Mouse (Mus musculus) central nervous system, embryonic 18 days (tissue): ENCODE results near the gene Cc2d1b. TPM values are rescaled to one million over a fixed set of nuclear protein-coding genes. Genes with fewer than 3 reads are reported as not detected.

ENCODE experiments used
- polyA plus RNA-seq: library from polyadenylated mRNA; depleted of rRNA; stranded (reverse); fragments of >200 nt; gene quantifications from 2 replicates; pipeline ENCODE4 v1.2.3, GENCODE M21; 2012; rRNA removed

The Cc2d1b gene
- 42.7 and 45.0 TPM in 2 replicates for polyA plus RNA-seq

GRCm38 (mm10) chr4:108619587-108620341, at the start of gene Cc2d1b:
TSS of gene Cc2d1b (plus strand) at chr4:108619940.

DNA sequence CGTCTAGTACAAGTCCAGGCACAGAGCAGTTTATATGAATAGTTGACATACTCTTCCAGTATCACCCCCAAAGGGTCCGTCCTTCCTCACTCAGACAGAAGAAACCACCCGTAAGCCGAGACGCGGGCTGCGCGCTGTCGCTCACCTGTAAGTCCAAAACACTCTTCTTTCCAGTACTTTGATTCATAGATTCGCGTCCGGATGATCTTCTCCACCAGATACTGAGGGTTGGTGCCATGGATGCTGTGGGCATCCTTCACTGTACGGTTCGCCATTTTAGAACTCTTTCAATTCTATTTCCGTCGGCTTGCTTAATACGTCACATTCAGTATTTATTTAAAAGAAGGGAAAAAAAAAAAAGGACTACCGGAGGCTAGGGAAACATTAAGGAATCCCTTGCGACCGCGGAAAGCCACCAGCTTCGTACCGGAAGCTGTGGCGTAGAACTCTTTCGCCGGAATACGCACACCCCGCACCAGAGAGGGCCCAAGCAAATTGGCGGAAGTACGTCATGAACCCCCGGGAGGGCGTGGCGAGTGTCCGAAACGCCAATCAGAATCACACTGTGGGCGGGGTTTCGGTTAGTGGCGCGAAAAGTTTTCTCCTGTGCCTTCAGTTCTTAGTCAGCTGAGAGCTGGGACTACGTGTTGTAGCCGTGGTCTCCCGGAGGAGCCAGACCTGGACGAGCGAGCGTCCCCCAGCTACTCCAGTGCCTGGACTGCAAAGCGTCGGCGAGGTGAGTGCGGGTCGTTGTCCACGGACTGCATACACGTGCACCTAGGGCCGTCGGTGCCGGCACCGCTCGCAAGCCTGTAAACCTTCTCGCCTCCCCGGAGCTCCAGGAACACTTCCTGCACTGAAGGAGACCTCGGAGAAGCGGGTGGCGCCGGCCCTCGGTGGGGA, 40.6 kb upstream of the Cc2d1b start, which contains the start of the genes Prpf38a and Orc1:
Prpf38a (minus strand) TSS at position 497 of the 903 bp plus-strand sequence.
Orc1 (plus strand) TSS at position 584 of the 903 bp plus-strand sequence.

Other genes starting within 250 kb of the Cc2d1b start
- gene Shisal2a, start 236.6 kb upstream of the Cc2d1b start, polyA plus RNA-seq, result 1.5 and 2.5 TPM in 2 replicates
- gene Gpx7, start 213.0 kb upstream of the Cc2d1b start, polyA plus RNA-seq, result 16.1 and 25.5 TPM in 2 replicates
- 127 and 129 TPM in 2 replicates for gene Tut4, start 160.5 kb upstream of the Cc2d1b start, polyA plus RNA-seq
- gene Prpf38a, start 40.6 kb upstream of the Cc2d1b start, polyA plus RNA-seq, result 55.2 and 55.9 TPM in 2 replicates
- 0.74 and 1.0 TPM in 2 replicates for gene Orc1, start 40.5 kb upstream of the Cc2d1b start, polyA plus RNA-seq
- 0.16 and 0.20 TPM in 2 replicates for gene 3110021N24Rik, start 99.7 kb downstream of the Cc2d1b start, polyA plus RNA-seq
- 12.3 and 12.8 TPM in 2 replicates for gene Zfyve9, start 160.9 kb downstream of the Cc2d1b start, polyA plus RNA-seq
- gene Btf3l4, start 213.7 kb downstream of the Cc2d1b start, polyA plus RNA-seq, result 120 and 121 TPM in 2 replicates
- 58.9 and 59.6 TPM in 2 replicates for gene Txndc12, start 214.7 kb downstream of the Cc2d1b start, polyA plus RNA-seq
- 23.4 and 24.2 TPM in 2 replicates for gene Kti12, start 227.8 kb downstream of the Cc2d1b start, polyA plus RNA-seq
- gene A730015C16Rik, start 228.7 kb downstream of the Cc2d1b start, polyA plus RNA-seq, result 0.04 and 0.12 TPM in 2 replicates